Mouse (Mus musculus) limb, embryonic 15.5 days (tissue): Measurements from ENCODE around the gene Mmachc. TPM values are rescaled to one million over a fixed set of nuclear protein-coding genes. Genes with fewer than 3 reads are reported as not detected.
"Not testable (repeated sequence)": the region's sequence is repeated elsewhere in the genome, so short reads cannot be mapped to it uniquely, and the experiment has no call there.

Experiments used
- ATAC-seq: fragments of 200-750 bp; cut with Nextera tagmentation; 2 replicates; pipeline ENCODE4 v1.8.0; 2017; ENCODE audit warnings: low read depth, moderate TSS enrichment; ENCODE audit not compliant: insufficient number of reproducible peaks, low FRiP score, low TSS enrichment
- H3K27ac ChIP-seq: fragments of 300-500 bp; sonication (generic); 2 replicates; pipeline ENCODE4 v1.5.1; 2015; ENCODE audit warnings: moderate library complexity, mild to moderate bottlenecking, inconsistent platforms
- H3K27me3 ChIP-seq: fragments of 300-500 bp; sonication (generic); 2 replicates; pipeline ENCODE4 v1.6.1; 2015; ENCODE audit warnings: inconsistent platforms
- H3K36me3 ChIP-seq: fragments of 300-500 bp; sonication (generic); 2 replicates; pipeline ENCODE4 v1.6.1; 2015; ENCODE audit warnings: inconsistent platforms
- H3K4me1 ChIP-seq: fragments of 300-500 bp; sonication (generic); 2 replicates; pipeline ENCODE4 v1.6.1; 2015; ENCODE audit warnings: inconsistent platforms
- H3K4me2 ChIP-seq: fragments of 300-500 bp; sonication (generic); 2 replicates; pipeline ENCODE4 v1.6.1; 2015; ENCODE audit warnings: mild to moderate bottlenecking, inconsistent platforms
- H3K4me3 ChIP-seq: fragments of 300-500 bp; sonication (generic); 2 replicates; pipeline ENCODE4 v1.5.1; 2015; ENCODE audit warnings: mild to moderate bottlenecking, inconsistent platforms
- H3K9ac ChIP-seq: fragments of 300-500 bp; sonication (generic); 2 replicates; pipeline ENCODE4 v1.6.1; 2015; ENCODE audit warnings: inconsistent platforms
- H3K9me3 ChIP-seq: fragments of 300-500 bp; sonication (generic); 2 replicates; pipeline ENCODE4 v1.6.1; 2016; ENCODE audit warnings: inconsistent platforms
- WGBS: fragments of 180-500 bp; shearing (Covaris S2); methylation state at CpG from one replicate; pipeline ENCODE4 v1.1.7; 2015; 5-methylcytosine and 5-hydroxymethylcytosine counted together
- polyA plus RNA-seq: library from polyadenylated mRNA; unstranded; fragments of >200 nt; fragmentation: Nextera tagmentation; extraction: Ambion mirVana; gene quantifications from 2 replicates; pipeline ENCODE4 v1.2.1, GENCODE M21; 2015

Mmachc gene
- polyA plus RNA-seq, 1 experiment from 2014 or later: 19.6 TPM

DNA sequence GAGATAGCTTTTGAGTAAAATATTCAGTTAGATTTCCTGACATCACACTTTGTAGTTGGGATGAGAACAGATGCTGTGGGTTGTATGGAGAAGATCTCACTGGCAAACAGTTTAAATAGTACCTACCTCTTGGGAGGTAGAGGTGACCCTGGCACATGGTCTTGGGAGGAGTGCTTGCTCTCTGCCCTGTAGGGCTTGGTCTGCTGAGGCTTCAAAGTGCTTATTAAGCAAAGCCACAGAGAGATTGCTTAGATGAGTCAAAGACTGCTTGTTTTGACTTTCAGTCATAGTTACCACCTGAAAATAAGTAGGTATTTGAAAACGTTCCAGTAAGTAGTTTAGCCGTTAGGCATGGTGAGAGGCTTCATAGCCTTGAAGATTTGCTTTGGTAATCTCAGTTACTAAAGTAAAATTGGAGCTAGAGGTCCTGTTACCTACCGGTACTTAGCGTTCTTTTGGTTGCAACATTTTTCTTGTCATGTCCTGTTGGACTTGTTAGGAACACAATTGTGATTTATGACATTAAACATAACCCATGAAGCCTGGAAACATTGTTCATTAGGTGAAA is 18.8 kb downstream of the Mmachc start:
- peaks cover 14% of the 10 kb centered on the region for H3K4me1 ChIP-seq
- H3K9ac ChIP-seq: no peak overlapping the region
- no peaks in the 10 kb centered on the region for H3K27me3 ChIP-seq
- no peaks in the 10 kb centered on the region for H3K9me3 ChIP-seq
- no peak overlapping the region for H3K27ac ChIP-seq
- WGBS: 76% methylated on average over 4 of the region's 4 CpGs
- no peak overlapping the region for H3K4me2 ChIP-seq
- peaks cover 56% of the 10 kb centered on the region for H3K36me3 ChIP-seq
- no peak for ATAC-seq
- no peak overlapping the region for H3K4me3 ChIP-seq

DNA sequence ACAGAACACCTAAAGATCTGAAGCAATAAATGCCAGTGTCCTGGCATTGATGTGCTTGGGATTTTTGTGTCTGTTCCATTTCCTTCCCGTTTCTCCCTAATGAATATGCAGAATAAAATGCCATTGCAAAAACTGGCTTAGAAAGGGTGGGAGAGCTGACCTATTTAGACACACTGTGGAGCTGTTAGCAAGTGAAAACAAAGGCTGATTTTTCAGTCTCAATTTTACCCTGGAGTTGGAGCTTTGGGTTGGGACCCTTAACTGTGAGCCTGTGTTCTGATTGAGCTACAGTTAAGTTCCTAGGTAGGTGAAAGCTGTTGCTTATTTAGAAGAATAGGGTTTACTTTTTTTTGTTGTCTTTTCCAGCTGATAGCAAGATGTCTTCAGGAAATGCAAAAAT is 21.2 kb downstream of the Mmachc start:
- Histone ChIP-seq H3K36me3 (peaks cover 34% of the 10 kb centered on the region), H3K4me2 (peak overlapping the region; percentile 60), H3K9me3 (no peaks in the 10 kb centered on the region), H3K27ac (no peak overlapping the region), H3K4me3 (peak overlapping the region; percentile 58), H3K9ac (no peak overlapping the region), H3K4me1 (peaks cover 14% of the 10 kb centered on the region), H3K27me3 (no peaks in the 10 kb centered on the region)
- ATAC-seq: no peak
- WGBS: 15% methylated on average over 1 of the region's 1 CpGs

- ATAC-seq: peak; percentile 96
- H3K27me3 ChIP-seq: no peaks in the 10 kb centered on the region
- under 1% methylated on average over 56 of the region's 56 CpGs for WGBS
- H3K27ac ChIP-seq: peak within 1 kb of the TSS; percentile 97
- peak within 1 kb of the TSS; percentile 60 for H3K4me2 ChIP-seq
- no peaks in the 10 kb centered on the region for H3K9me3 ChIP-seq
- peaks cover 21% of the 10 kb centered on the region for H3K36me3 ChIP-seq
- peak within 1 kb of the TSS; percentile 58 for H3K4me3 ChIP-seq
- peak within 1 kb of the TSS; percentile 69 for H3K9ac ChIP-seq
- peaks cover 14% of the 10 kb centered on the region for H3K4me1 ChIP-seq
These were observed 22.7 kb downstream of the Mmachc start, which contains the start of gene Prdx1 for GRCm38 (mm10) chr4:116685402-116686061. Gene Prdx1 (plus strand): TSS chr4:116685544.

DNA sequence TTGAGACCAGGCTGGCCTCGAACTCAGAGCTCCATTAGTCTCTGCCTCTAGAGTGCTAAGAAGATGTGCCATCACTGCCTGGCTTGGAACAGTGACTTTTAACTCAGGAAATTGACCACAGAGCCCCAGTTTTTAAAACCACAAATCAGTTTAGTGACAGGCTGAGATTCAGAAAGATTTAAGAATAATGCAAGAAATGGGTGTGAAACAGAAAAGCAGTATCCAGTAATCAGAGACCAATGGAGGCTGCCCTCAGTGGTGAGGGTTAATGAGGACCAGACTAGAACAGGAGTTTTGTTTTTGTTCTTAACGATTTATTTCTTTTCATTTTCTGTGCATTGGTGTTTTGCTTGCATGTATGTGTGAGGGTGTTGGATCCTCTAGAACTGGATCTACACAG is 23.5 kb downstream of the Mmachc start:
- ATAC-seq: no peak
- peaks cover 14% of the 10 kb centered on the region for H3K36me3 ChIP-seq
- H3K4me1 ChIP-seq: peaks cover 14% of the 10 kb centered on the region
- WGBS: 62% methylated on average over 2 of the region's 2 CpGs
- H3K9ac ChIP-seq: no peak overlapping the region
- no peaks in the 10 kb centered on the region for H3K27me3 ChIP-seq
- no peaks in the 10 kb centered on the region for H3K9me3 ChIP-seq
- H3K4me2 ChIP-seq: peak overlapping the region; percentile 60
- peak overlapping the region; percentile 97 for H3K27ac ChIP-seq
- H3K4me3 ChIP-seq: peak overlapping the region; percentile 58; the same call in 1 of the 2 replicates

DNA sequence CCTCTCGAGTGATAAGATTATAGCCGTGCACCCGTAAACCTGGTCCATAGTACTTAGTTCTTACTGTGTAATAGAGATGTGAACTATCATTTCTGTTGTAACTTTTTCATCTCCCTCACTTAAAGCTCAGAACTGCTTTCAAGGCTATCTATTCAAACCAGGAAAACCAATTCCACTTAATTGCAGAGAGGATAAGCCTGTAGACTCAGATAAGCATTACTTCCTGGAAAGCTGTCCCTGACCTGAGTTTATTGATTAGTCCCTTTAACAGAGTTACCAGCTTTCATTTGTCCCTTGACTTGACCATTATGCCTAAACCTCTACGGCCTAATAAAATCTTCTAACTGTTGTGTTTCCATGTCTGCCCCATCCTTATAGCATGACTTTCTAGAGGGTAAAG is 24.2 kb downstream of the Mmachc start:
- 88% methylated on average over 4 of the region's 4 CpGs for WGBS
- Histone ChIP-seq H3K27me3 (no peaks in the 10 kb centered on the region), H3K4me1 (peaks cover 14% of the 10 kb centered on the region), H3K9me3 (no peaks in the 10 kb centered on the region), H3K27ac (no peak overlapping the region), H3K36me3 (peaks cover 7% of the 10 kb centered on the region), H3K4me2 (no peak overlapping the region), H3K9ac (no peak overlapping the region), H3K4me3 (no peak overlapping the region)
- ATAC-seq: no peak

GRCm38 (mm10) chr4:116680521-116680920 is 27.7 kb downstream of the Mmachc start:
- not testable (repeated sequence) for H3K9me3 ChIP-seq, H3K36me3 ChIP-seq, H3K4me3 ChIP-seq, H3K4me2 ChIP-seq, H3K27ac ChIP-seq, H3K9ac ChIP-seq, ATAC-seq, H3K27me3 ChIP-seq, H3K4me1 ChIP-seq
- 87% methylated on average over 4 of the region's 4 CpGs for WGBS

DNA sequence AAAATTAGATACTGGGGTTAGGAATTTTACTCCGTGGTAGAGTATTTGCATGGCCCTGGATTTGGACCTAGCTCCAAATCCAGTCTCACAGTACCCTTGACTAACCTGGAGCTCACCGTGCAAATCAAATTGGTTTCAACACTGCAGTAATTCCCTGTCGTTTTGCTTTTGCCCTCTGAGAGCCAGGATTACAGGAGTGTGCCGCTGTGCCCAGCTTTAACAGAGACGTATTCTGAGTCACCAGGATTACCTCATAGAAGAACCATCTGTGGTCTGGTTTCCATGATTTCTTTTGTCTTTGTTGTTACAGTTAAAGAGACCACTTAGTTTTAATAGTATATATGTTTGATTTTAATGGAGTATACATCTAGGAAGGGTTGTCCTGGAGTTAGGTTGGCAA is 29.1 kb downstream of the Mmachc start:
- Histone ChIP-seq H3K27ac (no peak overlapping the region), H3K27me3 (no peaks in the 10 kb centered on the region), H3K36me3 (no peaks in the 10 kb centered on the region), H3K4me2 (no peak overlapping the region), H3K4me1 (no peaks in the 10 kb centered on the region), H3K9ac (no peak overlapping the region), H3K4me3 (no peak overlapping the region), H3K9me3 (no peaks in the 10 kb centered on the region)
- ATAC-seq: no peak
- WGBS: 53% methylated on average over 5 of the region's 5 CpGs

DNA sequence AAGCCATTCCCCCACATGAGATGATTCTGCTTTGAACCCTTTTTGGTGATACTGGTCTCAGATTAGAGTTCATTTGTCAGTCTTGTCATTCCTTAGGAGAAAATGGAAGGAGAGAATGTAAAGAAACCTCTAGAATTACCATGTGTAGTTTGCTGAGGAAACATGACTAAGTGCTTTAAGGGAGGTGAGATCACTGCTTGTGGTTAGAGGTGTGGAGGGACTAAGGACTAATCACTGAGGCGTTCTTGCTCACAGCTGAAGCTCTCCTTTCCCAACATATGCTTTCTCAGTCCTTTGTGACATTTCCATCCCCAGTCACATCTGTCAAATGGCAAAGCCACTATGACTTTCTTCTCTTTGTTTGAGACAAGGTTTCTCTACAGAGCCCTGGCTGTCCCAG is 30.4 kb downstream of the Mmachc start:
- H3K9ac ChIP-seq: no peak overlapping the region
- 64% methylated on average over 1 of the region's 1 CpGs for WGBS
- H3K4me1 ChIP-seq: no peaks in the 10 kb centered on the region
- H3K27me3 ChIP-seq: no peaks in the 10 kb centered on the region
- no peak overlapping the region for H3K27ac ChIP-seq
- no peaks in the 10 kb centered on the region for H3K9me3 ChIP-seq
- no peak overlapping the region for H3K4me2 ChIP-seq
- H3K4me3 ChIP-seq: no peak overlapping the region
- ATAC-seq: no peak
- H3K36me3 ChIP-seq: no peaks in the 10 kb centered on the region

GRCm38 (mm10) chr4:116676027-116676426 is 32.2 kb downstream of the Mmachc start:
- Histone ChIP-seq H3K4me1 (no peaks in the 10 kb centered on the region), H3K4me3 (no peak overlapping the region), H3K9me3 (no peaks in the 10 kb centered on the region), H3K36me3 (no peaks in the 10 kb centered on the region), H3K9ac (no peak overlapping the region), H3K4me2 (no peak overlapping the region), H3K27ac (no peak overlapping the region), H3K27me3 (no peaks in the 10 kb centered on the region)
- 81% methylated on average over 3 of the region's 3 CpGs for WGBS
- no peak for ATAC-seq

- not testable (repeated sequence) for H3K36me3 ChIP-seq, H3K4me3 ChIP-seq, H3K27ac ChIP-seq, ATAC-seq, H3K27me3 ChIP-seq, H3K4me2 ChIP-seq, H3K9me3 ChIP-seq, H3K4me1 ChIP-seq, H3K9ac ChIP-seq
- 92% methylated on average over 6 of the region's 6 CpGs for WGBS
These were observed 33.4 kb downstream of the Mmachc start for GRCm38 (mm10) chr4:116674761-116675160.

GRCm38 (mm10) chr4:116672785-116673184 is 35.4 kb downstream of the Mmachc start:
- Histone ChIP-seq H3K36me3 (no peaks in the 10 kb centered on the region), H3K9me3 (no peaks in the 10 kb centered on the region), H3K4me2 (no peak overlapping the region), H3K4me3 (no peak overlapping the region), H3K27ac (no peak overlapping the region), H3K27me3 (no peaks in the 10 kb centered on the region), H3K4me1 (no peaks in the 10 kb centered on the region), H3K9ac (no peak overlapping the region)
- no peak for ATAC-seq
- WGBS: 77% methylated on average over 2 of the region's 2 CpGs

- Histone ChIP-seq H3K4me3 (no peak overlapping the region), H3K4me2 (no peak overlapping the region), H3K4me1 (no peaks in the 10 kb centered on the region), H3K9me3 (no peaks in the 10 kb centered on the region), H3K36me3 (no peaks in the 10 kb centered on the region), H3K9ac (no peak overlapping the region), H3K27me3 (no peaks in the 10 kb centered on the region), H3K27ac (no peak overlapping the region)
- no peak for ATAC-seq
- WGBS: 63% methylated on average over 2 of the region's 2 CpGs
These were observed 38.9 kb downstream of the Mmachc start for GRCm38 (mm10) chr4:116669291-116669690.
